Mouse (Mus musculus) lung, postnatal 10 days (tissue): ENCODE measurements at regions not wholly inside any gene's neighbourhood (a gene's known extent, or its start where the extent isn't known, plus 50 kb on each side); places are given as distances from the start of the nearest gene placed in this dataset.
"Not testable (repeated sequence)": the region's sequence is repeated elsewhere in the genome, so short reads cannot be mapped to it uniquely, and the experiment has no call there.

Experiments
- DNase-seq: peaks from one replicate; pipeline ENCODE4 v3.0.0; 2021

DNA sequence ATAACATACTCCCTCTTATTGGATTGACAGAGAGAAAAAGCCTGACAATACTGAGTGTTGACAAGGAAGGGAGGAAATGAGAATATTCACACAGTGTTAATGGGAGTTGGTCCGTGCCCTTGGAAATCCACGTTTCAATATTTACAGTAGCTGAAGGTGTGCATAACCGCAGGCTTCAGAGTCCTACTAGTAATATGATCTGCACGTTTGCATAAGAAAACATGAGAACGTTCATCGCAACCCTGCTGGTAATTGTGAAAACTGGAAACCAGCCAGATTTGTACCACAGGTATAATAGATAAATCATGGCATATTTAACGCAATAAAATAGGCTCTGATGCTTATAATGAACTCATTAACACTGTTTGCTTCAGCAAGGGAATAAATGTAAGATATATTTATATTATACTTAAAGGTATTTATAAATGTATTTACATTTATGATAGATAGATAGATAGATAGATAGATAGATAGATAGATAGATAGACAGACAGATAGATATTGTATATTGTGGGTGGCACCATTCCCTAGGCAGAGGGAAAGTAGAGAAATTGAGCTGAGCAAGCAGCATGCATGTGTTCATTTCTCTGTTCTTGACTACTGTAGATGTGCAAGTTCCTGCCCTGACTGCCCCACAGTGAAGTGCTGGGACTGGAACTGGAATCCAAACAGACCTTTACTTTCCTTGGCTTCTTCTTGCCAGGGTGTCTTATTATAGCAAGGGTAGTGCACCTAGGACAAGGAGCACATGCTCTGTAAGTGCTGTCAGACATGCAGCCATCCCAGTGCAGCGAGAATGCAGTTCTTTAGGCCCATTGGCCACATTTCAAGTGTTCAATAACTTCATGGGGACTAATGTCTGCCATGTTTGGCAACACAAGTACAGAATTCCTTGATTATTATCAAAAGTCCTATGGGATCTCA is 117.6 kb upstream of the Cpm start:
- no peak for DNase-seq

DNA sequence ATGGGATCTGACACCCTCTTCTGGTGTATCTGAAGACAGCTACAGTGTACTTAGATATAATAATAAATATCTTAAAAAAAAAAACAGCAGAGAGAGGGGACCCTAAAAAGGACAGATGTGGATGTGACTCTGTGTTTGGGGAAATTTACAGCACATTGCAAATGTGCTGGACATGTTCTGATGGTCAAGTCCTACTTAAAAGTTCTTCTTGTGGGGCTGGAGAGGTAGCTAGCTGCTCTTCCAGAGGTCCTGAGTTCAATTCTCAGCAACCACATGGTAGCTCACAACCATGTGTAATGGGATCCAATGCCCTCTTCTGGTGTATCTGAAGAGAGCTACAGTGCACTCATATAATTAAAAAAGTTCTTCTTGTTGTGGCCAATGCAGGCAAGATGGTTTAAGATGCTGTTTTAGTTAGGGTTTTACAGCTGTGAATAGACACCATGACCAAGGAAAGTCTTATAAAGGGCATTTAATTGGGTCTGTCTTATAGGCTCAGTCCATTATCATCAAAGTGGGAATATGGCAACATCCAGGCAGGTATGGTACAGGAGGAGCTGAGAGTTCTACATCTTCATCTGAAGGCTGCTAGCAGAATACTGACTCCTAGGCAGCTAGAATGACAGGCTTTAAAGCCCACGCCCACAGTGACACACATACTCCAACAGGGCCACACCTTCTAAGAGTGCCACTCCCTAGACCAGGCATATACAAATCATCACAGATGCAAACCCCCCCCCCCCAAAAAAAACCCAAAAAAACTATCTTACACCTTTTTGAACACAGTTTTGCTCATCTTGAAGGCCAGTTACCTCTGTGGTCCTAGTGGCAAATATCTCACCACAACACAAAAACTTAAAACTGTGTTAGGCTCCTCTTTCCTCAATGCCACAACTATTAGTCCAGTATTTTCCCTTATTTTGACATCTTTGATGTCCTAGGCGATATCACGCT is 118.5 kb upstream of the Cpm start:
- DNase-seq = no peak

DNA sequence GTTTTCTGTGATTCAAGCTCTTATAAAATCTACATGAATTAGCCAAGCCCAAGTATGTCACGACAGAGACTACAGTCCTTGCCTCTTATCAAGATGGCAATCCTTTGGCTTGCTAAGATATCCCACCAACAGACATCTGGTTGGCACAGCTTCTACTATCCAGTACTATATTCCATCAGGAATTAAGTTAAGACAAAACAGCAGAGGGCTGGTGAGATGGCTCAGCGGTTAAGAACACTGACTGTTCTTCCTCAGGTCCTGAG is 119.1 kb upstream of the Cpm start:
- no peak for DNase-seq

DNA sequence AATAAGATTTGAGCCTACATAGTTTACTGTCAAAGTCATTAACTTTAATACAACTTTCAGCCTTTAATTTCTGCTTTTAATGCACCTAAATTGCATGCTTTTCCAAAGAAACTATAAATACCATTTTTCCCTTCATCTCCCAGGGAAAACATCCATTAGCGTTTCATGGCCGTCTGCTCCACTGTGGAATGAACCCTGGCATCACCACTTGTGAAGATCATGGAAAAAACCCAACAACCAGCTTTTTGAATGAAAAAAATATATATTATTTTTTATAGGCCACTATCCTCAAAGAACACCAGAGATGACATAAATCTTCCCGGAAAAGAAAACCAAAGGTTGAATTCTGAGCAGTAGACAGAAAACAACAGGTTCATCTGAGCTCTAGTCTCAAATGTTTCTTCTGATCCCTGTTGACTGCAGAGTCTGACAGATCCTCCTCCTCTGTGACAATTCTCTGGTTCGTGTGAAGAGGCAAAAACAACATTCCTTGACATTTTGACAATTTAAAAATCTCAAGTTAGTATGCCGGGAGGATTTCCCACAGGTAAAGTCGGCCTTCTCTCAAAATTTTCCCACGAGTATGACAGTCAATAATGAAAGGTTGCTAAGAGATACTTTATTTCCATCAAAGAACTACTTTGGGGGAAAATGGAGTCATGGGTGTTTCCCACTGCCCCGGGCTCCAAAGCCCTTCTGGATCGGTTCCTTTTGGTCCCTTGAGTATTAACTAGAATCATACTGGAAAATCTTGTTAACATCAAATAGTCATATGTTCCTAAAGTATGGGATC is 119.7 kb upstream of the Cpm start:
- DNase-seq = no peak

DNA sequence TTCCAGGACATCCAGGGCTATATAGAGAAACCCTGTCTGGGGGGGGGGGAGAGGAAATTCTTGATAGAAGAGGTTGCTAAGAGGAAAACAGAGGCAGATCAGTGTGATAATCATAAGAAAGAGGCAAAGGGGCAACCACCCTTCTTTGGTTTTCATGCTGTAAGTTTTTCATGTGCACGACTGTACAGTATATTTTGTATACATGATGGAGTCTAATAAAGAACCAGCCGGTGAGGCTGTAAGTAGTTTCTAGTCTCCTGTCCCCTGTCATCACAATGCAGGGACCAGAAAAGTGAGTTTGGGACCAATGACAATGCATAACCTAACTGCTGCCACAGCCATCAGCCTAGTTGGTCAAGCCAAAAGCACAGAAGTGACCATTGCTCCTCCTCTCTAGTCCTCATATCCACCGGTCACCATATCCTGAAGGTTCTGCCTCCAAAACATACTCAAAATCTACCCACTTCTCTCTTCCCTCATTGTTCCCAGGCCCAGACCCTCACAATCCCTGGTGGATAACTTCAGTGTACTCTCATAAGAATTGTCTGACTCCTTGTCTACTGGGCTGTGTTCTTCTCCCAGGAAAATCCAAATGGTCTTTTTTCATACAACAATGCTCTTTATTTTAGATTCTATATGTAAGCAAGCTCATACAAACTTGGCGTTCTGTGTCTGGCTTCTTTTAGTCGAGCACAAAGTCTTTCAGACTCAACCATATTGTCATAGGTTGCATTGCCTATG is 122.9 kb upstream of the Cpm start:
- no peak for DNase-seq

DNA sequence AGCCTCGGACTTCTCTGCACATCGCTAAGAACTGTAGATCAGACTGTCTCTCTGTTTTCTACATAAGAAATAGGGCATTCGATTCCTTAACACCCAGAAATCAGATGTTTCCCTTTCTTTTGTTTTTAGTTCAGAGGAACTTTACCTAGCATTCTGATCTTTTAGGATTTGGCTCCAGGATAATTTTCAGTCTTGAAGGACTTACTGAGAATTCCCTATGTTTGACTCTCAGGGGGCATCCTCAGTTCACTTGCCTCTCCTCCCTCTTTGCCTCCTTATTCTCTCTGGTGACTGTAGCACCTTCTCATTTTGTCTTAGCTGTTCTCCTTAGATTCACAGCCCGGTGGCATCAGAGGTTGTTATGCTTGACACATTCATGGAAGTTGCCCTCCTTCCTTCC is 123.8 kb upstream of the Cpm start:
- no peak for DNase-seq

DNA sequence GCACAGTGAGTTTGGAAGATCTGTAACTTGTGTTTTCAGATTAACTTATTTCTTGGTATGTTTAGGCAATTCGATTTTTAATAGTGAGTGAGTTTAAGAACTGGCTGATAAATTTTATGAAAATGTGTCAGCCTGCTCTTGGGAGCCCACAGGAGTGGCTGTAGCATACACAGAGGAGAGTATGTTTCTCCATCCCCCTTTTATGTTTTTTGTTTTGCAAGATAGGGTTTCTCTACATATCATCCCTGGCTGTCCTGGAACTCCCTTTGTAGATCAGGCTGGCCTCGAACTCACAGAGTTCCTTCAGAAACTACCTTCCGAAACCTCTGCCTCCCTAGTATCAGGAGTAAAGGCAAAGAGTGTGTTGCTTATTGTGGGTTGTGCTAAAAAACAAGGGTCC is 124.2 kb upstream of the Cpm start:
- DNase-seq = no peak

DNA sequence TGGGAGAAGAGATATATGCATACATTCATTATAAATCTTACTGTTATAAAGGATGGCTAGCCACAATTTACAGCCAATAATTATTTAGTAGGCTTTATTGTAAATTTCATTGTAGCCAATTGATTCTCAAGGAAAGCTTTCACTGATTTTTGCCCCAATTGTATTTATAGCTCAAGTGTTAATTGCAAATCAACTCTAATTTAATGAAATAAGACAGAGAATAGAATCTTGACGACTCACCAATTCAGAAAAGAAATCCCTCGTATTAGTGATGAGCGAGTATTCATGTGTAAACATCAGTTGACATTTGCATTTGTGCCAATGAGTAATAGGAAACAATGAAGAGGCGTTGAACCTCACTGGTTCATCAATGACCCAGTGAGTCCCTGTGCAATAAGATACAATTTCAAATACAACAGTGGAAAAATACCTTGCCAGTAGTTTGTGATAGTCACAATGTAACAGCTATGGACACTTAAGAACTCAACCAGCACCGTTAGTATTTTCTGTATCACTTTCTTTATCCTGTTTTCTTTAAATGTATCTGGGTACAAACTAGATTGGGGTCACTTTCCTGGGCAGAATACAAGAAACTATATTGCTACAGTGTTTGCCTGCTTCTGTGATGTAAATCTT is 124.6 kb upstream of the Cpsf6 start:
- no peak for DNase-seq

DNA sequence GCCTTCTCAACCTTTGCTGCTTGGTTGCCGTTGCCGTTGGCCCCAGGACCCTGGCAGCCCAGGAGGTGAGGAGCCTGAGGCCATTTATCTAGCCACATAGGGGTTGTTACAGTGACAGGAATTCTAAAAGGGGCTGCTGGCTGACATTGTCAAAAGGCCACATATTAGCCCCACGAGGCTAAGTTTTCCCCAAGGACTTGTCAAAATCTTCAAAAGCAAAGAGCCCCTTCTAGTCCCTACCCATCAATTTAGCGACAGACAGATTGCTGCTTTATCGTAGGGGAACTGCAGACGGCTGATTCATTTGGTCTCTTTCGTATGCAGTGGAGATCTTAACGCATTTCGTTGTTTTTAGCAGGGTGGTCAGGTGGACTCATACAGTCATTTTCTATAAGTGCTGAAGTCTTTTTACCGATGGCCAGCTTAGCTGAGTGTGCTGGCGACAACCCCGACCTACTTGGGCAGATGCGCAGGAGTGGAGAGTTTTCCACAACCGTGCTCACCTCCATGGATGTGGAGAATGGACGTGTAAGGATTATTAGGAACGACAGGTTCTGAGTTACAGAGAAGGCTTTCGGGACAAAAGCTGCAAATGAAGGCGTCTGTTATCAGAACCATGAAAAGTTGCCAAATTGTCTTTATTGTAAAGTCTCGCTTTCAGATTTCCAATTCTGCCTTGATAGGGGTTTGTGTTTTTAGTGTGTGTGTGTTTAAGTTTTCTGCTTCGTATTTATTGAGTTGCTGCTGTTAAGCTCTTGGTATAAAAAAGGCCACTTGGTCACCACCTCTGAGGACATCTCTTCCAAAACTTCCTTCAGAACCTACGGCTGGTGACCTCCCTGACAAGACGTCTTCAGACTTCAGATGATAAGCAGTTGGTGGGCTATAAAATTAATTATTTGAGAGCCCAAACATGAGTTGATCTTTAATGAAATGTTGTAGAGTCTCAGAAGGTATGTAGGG is 123.7 kb upstream of the Cpsf6 start:
- DNase-seq = no peak

DNA sequence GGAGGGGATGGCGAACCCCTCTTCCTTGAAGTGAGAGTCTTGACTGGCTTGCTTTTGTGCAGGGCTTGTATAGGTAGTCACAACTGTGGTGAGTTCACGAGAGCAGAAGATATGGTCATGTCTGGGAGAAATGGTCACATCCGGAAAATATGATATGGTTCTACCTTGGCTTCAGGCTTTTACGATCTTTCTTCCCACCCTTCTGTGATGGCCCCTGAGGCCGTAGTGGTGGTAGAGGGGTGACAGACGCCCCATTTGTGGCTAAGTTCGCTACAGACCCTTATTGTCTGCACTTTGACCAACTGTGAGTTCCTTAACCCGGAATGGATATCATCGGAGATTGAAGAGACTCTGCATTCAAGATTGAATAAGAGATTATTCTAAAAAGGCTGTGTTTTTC is 122.9 kb upstream of the Cpsf6 start:
- DNase-seq = no peak

DNA sequence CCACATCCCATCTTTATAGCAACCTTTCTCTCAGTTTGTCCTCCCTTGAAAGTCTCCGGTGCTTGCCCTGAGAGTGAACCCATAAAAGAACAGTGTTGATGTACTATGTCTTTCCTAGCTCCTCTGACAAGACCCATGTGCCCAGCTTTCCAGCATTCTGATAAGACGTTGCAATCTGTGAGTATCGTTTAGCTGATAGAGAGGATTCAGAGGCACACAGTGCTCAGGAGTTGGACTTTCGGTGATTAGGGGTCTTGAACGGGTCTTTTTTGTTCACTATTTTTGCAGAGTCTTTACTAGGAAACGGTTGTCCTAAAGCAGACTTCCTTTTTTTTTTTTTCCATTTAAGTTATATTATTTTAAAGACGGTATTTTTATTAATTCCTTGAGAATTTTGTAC is 122.3 kb upstream of the Cpsf6 start:
- no peak for DNase-seq

DNA sequence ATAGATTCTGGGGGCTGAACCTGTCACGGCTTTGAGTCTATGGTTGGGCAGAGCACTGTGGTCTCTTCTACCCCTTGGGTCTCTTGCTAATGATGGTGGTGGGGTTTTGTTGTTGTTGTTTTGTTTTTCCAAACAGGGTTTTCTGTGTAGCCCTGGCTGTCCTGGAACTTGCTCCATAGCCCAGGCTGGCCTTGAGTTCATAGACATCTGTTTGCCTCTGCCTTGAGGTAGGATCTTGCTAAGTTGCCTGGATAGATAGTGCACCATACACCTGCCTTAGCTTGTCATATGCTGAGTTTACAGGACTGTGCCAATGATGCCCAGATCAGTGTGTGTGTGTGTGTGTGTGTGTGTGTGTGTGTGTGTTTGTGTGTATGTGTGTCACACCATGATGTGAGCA is 121.6 kb upstream of the Cpsf6 start:
- DNase-seq = no peak

DNA sequence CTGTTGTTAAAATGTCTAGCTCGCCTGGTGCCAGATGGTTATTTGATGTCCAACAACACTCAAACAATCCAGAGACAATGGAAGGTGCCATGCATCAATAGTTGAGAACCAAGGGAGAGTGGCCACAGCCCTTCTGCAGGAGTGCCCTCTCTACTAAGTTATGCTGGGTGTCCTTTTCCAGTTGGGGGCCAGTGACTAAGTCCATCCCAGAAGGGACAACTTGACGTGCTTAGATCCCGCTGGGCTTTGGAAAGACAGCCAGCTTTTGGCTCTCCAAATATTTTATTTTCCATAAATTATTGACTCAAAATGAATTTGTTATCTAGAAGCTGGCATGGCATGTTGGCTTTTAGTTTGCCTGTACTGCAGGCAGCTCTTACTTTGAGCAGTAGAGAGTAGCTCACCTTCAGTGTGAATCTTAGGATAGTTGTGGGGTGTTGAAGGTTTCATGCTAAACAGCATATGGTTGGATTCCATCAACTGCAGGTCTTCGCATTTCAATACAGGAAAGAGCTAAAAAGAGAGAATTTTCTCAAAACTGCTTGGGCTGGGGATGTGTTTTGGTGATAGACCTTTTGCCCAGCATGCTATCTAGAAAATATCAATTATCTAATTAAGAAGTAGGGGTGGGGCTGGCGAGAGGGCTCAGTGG is 120.8 kb upstream of the Cpsf6 start:
- DNase-seq = no peak

DNA sequence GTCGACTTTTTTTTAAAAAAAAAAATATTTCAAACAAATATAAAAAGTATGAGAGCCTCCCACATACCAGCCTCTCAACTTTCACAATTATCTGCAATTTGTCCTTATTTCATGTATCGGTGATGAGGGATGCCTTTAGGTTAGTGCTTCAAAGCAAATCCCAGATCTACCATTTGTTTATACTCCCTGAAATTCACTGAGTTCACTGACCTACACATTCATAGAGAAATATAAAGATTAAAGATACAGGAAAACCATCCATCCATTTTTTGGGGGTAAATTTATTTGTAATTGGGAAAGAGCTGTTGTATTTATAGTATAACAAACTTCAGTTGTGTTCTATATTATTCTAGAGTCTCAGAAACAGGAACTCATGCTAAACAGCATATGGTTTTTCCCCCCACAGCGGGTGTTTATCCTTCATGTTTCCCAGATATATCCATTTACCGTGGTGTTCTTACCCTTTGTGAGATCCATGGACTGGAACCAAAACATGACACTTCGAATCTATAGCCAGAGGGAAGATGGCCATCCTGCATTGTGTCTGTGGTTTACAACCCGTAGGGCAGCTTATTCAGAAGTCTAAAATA is 120.1 kb upstream of the Cpsf6 start:
- DNase-seq = no peak

DNA sequence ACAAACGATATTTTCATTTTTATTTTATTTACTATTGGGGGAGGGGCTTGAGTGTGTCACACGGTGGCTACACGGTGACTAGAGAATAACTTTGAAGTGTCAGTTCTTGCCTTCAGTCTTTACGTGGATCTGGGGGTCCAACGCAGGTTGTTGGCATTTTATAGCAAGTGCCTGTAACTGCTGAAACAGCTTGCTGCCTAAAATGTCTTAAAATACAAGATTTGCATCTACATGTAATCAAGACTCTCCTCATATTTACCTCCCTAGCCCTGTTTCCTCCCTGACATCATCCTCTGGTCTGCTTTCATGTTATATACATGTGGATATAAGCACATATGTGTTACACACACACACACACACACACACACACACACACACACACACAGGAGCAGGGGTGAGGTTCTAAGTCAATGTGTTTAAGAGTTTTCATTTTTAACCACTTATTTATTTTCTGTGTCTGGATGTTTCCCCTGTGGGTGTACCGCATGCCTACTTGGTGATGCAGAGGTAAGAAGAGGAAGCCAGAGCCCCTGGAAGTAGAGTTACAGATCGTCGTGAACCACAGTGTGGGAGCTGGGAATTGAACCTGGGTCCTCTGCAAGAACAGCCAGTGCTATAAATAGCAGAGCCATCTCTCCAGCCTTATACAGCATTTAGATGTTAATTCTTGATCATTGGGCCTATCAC is 119.5 kb upstream of the Cpsf6 start:
- no peak for DNase-seq

DNA sequence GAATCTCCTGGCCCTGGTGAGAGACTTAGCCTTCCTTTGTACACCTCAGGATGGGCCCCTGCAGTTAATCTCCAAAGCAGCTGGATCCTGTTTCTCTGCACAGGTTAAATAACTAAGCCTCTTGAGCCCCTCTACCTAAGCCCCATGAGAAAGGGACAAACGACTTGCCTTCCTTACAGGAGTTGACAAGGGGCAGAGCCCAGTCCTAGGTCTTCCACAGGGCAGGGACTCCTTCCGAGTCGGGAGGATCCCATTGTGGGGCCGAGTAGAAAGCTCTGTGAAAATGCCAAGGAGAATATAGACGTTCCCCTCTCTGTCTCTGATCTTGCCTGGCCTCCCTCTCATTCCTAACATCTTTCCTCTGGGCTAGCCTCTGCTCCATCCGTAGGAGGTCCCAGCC is 118.7 kb upstream of the Cpsf6 start:
- no peak for DNase-seq

DNA sequence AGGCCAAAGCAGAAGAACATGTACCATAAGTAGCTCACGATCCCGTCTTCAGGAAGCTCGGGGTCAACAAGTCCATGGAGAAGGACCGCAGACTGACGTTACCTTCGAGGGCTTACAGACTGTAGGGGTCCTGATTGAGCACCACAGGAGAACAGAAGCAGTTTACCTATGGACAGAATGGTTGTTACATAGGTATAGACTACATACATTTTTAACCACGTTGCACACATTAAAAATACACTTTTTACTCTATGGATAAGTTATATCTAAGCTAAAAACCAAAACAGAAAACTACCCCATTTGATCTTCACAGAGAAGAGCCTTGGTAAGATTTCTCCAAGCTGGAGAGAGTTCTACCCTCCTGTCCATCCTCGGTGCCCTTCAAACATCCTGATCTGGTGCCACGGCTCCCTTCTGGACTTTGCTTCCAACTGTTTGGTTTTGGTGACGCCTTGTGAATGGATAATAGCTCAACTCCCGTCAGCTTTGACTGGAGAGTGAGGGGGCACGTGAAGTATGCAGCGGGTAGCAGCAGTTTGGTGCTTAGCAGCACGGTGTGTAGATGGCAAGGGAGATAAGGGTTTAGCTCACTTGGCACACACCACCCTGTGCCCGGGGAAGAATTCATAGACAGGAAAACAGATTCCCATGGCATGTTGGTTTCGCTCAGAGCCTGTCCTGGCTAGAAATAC is 117.9 kb upstream of the Cpsf6 start:
- DNase-seq = no peak

DNA sequence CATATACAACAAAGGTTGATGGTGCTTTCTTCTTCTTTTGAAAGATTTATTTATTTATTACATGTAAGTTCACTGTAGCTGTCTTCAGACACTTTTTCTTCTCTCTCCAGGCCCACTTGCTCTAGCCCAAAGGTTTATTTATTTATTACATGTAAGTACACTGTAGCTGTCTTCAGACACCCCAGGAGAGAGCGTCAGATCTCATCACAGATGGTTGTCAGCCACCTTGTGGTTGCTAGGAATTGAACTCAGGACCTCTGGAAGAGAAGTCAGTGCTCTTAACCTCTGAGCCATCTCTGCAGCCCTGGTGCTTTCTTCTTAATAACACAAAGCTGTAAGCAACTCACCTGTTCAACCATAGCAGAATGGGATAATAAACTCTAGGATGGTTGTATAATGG is 117.3 kb upstream of the Cpsf6 start:
- DNase-seq = not testable (repeated sequence)
